Mouse (Mus musculus): Measurements from ENCODE around the gene Arl16. TPM values are rescaled to one million over a fixed set of nuclear protein-coding genes. Genes with fewer than 3 reads are reported as not detected.

Gene Arl16
- total and polyA plus RNA-seq, 3 experiments: 20.0 to 20.8 TPM; not detected in 1

DNA sequence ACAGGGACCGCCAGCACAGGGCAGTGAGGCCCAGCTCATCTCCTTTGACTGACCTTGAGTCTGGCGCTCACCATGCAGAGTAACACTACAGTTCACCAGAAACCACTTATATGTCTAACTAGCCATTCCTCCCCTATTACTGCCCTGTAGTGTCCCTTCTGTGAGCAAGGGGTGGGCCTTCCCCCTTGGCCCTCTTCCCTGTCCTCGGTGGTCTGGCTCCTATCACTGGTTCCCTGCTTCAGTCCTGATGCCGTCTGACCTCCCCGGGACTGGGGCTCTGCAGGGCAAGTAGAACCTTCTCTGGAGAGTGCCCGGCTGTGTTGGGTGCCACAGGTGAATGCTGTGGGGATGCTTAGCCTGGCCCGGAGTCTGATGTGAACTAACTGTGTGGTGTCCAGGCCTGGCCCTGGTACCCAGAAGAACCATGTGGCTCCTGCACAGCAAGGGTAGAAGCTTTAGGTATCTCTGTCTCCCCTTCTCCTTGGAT is 16.1 kb upstream of the Arl16 start:
- Histone ChIP-seq H3K27me3 (ENCODE audit: control insufficient read depth in 1 of 2, insufficient read depth in 2 of 2, low read length in 2 of 2) (no peaks in the 10 kb centered on the region), H3K4me1 (ENCODE audit: control insufficient read depth in 1 of 2, insufficient read depth in 2 of 2, low read length in 2 of 2) (peaks cover 3 to 12% of the 10 kb centered on the region in 2 experiments; a peak in 3 of 4 replicates), H3K27ac (ENCODE audit: control insufficient read depth, low read depth, low read length) (peak overlapping the region; percentile 73), H3K36me3 (ENCODE audit: control insufficient read depth in 1 of 2, insufficient read depth in 2 of 2, low read length in 2 of 2) (peaks cover 7 to 10% of the 10 kb centered on the region in 2 experiments), H3K79me2 (ENCODE audit: control insufficient read depth, insufficient read depth, low read length, poor library complexity) (peaks cover 30% of the 10 kb centered on the region), H3K9ac (ENCODE audit: control insufficient read depth, low read depth, low read length, poor library complexity, severe bottlenecking) (peak overlapping the region; percentile 86), H3K4me3 (ENCODE audit: control insufficient read depth in 1 of 2, insufficient read depth in 1 of 2, low read depth in 2 of 2, low read length in 2 of 2) (peak overlapping the region; percentile 57 to 73; a peak in 3 of 4 replicates), H3K9me3 (replicated peaks; ENCODE audit: insufficient read depth, low read length) (no peaks in the 10 kb centered on the region)
- no peak for DNase-seq (ENCODE audit: low read depth, low spot score)
- TF ChIP-seq MAX (IDR thresholded peaks at IDR 0.05; ENCODE audit: low read length): no peak
- TF ChIP-seq CTCF (IDR thresholded peaks at IDR 0.05 in 2 of 3, conservative IDR thresholded peaks at IDR 0.05 in 1 of 3; ENCODE audit: control insufficient read depth in 1 of 3, insufficient read depth in 1 of 3, low read depth in 2 of 3, low read length in 3 of 3, poor library complexity in 1 of 3, severe bottlenecking in 1 of 3): no peak
- no peak for TF ChIP-seq BHLHE40 (IDR thresholded peaks at IDR 0.05; ENCODE audit: borderline replicate concordance, low read depth, low read length)
- TF ChIP-seq JUND (IDR thresholded peaks at IDR 0.05; ENCODE audit: low read depth, low read length): no peak
- no peak for TF ChIP-seq ZKSCAN1 (IDR thresholded peaks at IDR 0.05; ENCODE audit: low read depth, low read length)
- no peak for TF ChIP-seq MAZ (IDR thresholded peaks at IDR 0.05; ENCODE audit: low read depth, low read length)
- TF ChIP-seq USF1 (IDR thresholded peaks at IDR 0.05; ENCODE audit: low read depth, low read length): no peak
- TF ChIP-seq CHD1 (IDR thresholded peaks at IDR 0.05; ENCODE audit: low read depth, low read length): no peak
- TF ChIP-seq ELF1 (IDR thresholded peaks at IDR 0.05; ENCODE audit: low read depth, low read length): no peak
- no peak for TF ChIP-seq RAD21 (IDR thresholded peaks at IDR 0.05; ENCODE audit: low read depth, low read length)
- no peak for TF ChIP-seq ZMIZ1 (IDR thresholded peaks at IDR 0.05; ENCODE audit: low read depth, low read length)
- no peak for TF ChIP-seq POLR2A (IDR thresholded peaks at IDR 0.05; ENCODE audit: control insufficient read depth in 1 of 2, insufficient read depth in 1 of 2, low read depth in 1 of 2, low read length in 2 of 2, poor library complexity in 1 of 2)

DNA sequence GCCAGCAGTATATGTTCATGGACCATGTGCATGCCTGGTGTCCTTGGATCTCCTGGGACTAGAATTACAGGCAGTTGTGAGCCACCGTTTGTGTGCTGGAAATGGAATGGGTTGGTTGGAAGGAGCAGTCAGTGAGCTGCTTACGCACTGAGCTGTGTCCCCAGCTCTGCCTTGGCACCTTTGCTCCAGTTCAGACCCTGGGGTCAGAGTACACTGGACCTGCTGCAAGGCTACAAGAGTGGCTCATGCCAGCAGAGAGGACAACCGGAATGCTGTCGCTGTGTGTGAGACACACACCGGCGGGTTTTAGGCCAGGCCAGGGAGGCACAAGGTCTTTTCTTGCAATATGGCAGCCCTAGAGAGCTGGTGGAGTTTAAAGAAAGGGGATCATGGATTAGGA is 4.6 kb upstream of the Arl16 start:
- Histone ChIP-seq H3K27me3 (ENCODE audit: control insufficient read depth in 1 of 2, insufficient read depth in 2 of 2, low read length in 2 of 2) (no peaks in the 10 kb centered on the region), H3K36me3 (ENCODE audit: control insufficient read depth in 1 of 2, insufficient read depth in 2 of 2, low read length in 2 of 2) (peaks cover 6 to 10% of the 10 kb centered on the region in 2 experiments; a peak in 3 of 4 replicates), H3K9ac (ENCODE audit: control insufficient read depth, low read depth, low read length, poor library complexity, severe bottlenecking) (no peak overlapping the region), H3K4me3 (ENCODE audit: control insufficient read depth in 1 of 2, insufficient read depth in 1 of 2, low read depth in 2 of 2, low read length in 2 of 2) (no peak overlapping the region), H3K9me3 (replicated peaks; ENCODE audit: insufficient read depth, low read length) (no peaks in the 10 kb centered on the region), H3K27ac (ENCODE audit: control insufficient read depth, low read depth, low read length) (no peak overlapping the region), H3K4me1 (ENCODE audit: control insufficient read depth in 1 of 2, insufficient read depth in 2 of 2, low read length in 2 of 2) (peaks cover 6 to 8% of the 10 kb centered on the region in 2 experiments), H3K79me2 (ENCODE audit: control insufficient read depth, insufficient read depth, low read length, poor library complexity) (peaks cover 13% of the 10 kb centered on the region)
- DNase-seq (ENCODE audit: low read depth, low spot score): no peak
- TF ChIP-seq ELF1 (IDR thresholded peaks at IDR 0.05; ENCODE audit: low read depth, low read length) (no peak), USF1 (IDR thresholded peaks at IDR 0.05; ENCODE audit: low read depth, low read length) (no peak), MXI1 (IDR thresholded peaks at IDR 0.05; ENCODE audit: low read depth, low read length) (no peak), ZMIZ1 (IDR thresholded peaks at IDR 0.05; ENCODE audit: low read depth, low read length) (no peak), ZKSCAN1 (IDR thresholded peaks at IDR 0.05; ENCODE audit: low read depth, low read length) (no peak), POLR2AphosphoS5 (IDR thresholded peaks at IDR 0.05; ENCODE audit: borderline replicate concordance, low read depth, low read length) (no peak), CTCF (IDR thresholded peaks at IDR 0.05 in 2 of 3, conservative IDR thresholded peaks at IDR 0.05 in 1 of 3; ENCODE audit: control insufficient read depth in 1 of 3, insufficient read depth in 1 of 3, low read depth in 2 of 3, low read length in 3 of 3, poor library complexity in 1 of 3, severe bottlenecking in 1 of 3) (no peak), BHLHE40 (IDR thresholded peaks at IDR 0.05; ENCODE audit: borderline replicate concordance, low read depth, low read length) (no peak), MAZ (IDR thresholded peaks at IDR 0.05; ENCODE audit: low read depth, low read length) (no peak), MYB (IDR thresholded peaks at IDR 0.05; ENCODE audit: low read depth, low read length) (no peak)

Measured in MEL (cell line).